Mouse (Mus musculus) hindbrain, postnatal 0 days (tissue): ENCODE measurements around the gene Spem2. TPM values are rescaled to one million over a fixed set of nuclear protein-coding genes. Genes with fewer than 3 reads are reported as not detected.
A peak's percentile ranks its signal among the peaks of the same experiment; 100 is the strongest.

ENCODE experiments used
- ATAC-seq: fragments of 200-750 bp; cut with Nextera tagmentation; 2 replicates; pipeline ENCODE4 v1.8.0; 2017; ENCODE audit warnings: mild to moderate bottlenecking, moderate TSS enrichment, moderate library complexity
- DNase-seq: peaks from one replicate; pipeline ENCODE4 v3.0.0-alpha.2; 2015; ENCODE audit warnings: low spot score
- H3K27ac ChIP-seq: fragments of 300-500 bp; sonication (generic); 2 replicates; pipeline ENCODE4 v1.5.1; 2014; ENCODE audit warnings: mild to moderate bottlenecking
- H3K27me3 ChIP-seq: fragments of 300-500 bp; sonication (generic); 2 replicates; pipeline ENCODE4 v1.6.1; 2014; ENCODE audit warnings: low read length, mixed read lengths; ENCODE audit not compliant: insufficient read depth
- H3K36me3 ChIP-seq: fragments of 300-500 bp; sonication (generic); 2 replicates; pipeline ENCODE4 v1.6.1; 2014; ENCODE audit warnings: low read length, mixed read lengths; ENCODE audit not compliant: insufficient read depth
- H3K4me1 ChIP-seq: fragments of 300-500 bp; sonication (generic); 2 replicates; pipeline ENCODE4 v1.6.1; 2014; ENCODE audit warnings: antibody characterized with exemption, low read length, mixed read lengths; ENCODE audit not compliant: insufficient read depth
- H3K4me2 ChIP-seq: fragments of 300-500 bp; sonication (generic); 2 replicates; pipeline ENCODE4 v1.6.1; 2014; ENCODE audit warnings: low read depth, mild to moderate bottlenecking, low read length, moderate library complexity, mixed read lengths
- H3K4me3 ChIP-seq: fragments of 300-500 bp; sonication (generic); 2 replicates; pipeline ENCODE4 v1.5.1; 2014; ENCODE audit warnings: low read length
- H3K9ac ChIP-seq: fragments of 300-500 bp; sonication (generic); replicated peaks from 2 replicates; pipeline ENCODE4 v1.6.1; 2014; ENCODE audit warnings: mild to moderate bottlenecking, low read length, moderate library complexity, mixed read lengths
- H3K9me3 ChIP-seq: fragments of 300-500 bp; sonication (generic); 2 replicates; pipeline ENCODE4 v1.6.1; 2016; ENCODE audit warnings: low read length, mixed read lengths
- CTCF ChIP-seq: IDR thresholded peaks from 2 replicates; pipeline ENCODE4 v1.5.1; 2016; ENCODE audit warnings: antibody characterized with exemption, control low read depth, low read depth
- WGBS: fragments of 180-500 bp; shearing (Covaris S2); extraction: QIAGEN DNeasy Blood & Tissue Kit; methylation state at CpG from one replicate; pipeline ENCODE4 v1.1.7; 2014; 5-methylcytosine and 5-hydroxymethylcytosine counted together
- polyA plus RNA-seq: library from polyadenylated mRNA; unstranded; fragments of >200 nt; fragmentation: Nextera tagmentation; extraction: Ambion mirVana; gene quantifications from 2 replicates; pipeline ENCODE4 v1.2.1, GENCODE M21; 2015
- total RNA-seq: library from RNA; depleted of rRNA; stranded (reverse); fragments of >200 nt; gene quantifications from 2 replicates; pipeline ENCODE4 v1.2.3, GENCODE M21; 2014; rRNA removed

Gene Spem2
- total and polyA plus RNA-seq, 2 experiments from 2014 or later = not detected

DNA sequence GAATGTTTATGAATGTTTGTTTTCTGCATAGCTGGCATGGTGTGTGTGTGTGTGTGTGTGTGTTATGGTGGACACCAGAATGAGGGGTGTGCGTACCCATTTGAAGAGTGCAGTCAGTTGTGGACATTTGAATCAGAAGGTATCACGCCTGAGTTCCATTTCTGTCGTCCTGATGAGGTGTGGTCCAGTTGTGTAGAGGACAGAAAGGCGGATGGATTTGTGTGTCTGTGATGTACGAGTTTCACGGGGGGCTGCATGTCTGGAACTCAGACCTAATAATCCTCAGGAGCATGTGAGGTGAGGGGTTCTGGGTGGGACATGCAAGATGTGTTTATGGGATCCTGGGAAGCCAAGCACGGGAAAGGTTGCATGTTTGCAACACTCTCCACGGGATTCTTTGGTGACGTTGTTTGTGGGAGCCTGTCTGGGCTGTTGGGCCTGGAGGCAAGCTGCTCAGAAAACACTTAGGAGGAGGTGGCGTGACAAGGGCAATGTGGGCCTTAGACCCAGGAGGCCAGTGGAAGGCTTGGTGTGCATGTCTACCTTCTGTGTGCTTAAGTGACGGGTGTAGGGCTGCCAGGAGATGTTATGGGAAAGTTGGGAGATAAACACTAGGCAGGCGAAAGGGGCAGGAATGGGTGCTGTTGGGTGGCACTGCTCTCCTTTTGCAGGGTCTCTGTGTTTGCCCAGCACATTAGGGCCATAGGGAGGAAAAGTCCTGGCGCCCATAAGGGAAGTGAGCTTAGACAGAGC lies 51.2 kb downstream of the Spem2 start:
- no peak for DNase-seq
- Histone ChIP-seq H3K27ac (peak overlapping the region; percentile 96), H3K9me3 (no peaks in the 10 kb centered on the region), H3K27me3 (no peaks in the 10 kb centered on the region), H3K4me1 (peaks cover 11% of the 10 kb centered on the region; the same call in 1 of the 2 replicates), H3K4me2 (peak overlapping the region; percentile 74), H3K4me3 (peak overlapping the region; percentile 96), H3K9ac (peak overlapping the region; percentile 99), H3K36me3 (no peaks in the 10 kb centered on the region)
- no peak for ATAC-seq
- 58% methylated on average over 13 of the region's 13 CpGs for WGBS
- TF ChIP-seq CTCF = no peak

Other genes starting within 250 kb of the Spem2 start
Only the 30 nearest of the 44 such genes appear.
- 141 and 256 TPM in 2 replicates for gene Mpdu1, start 155.8 kb downstream of the Spem2 start, total RNA-seq
- 122 and 124 TPM in 2 replicates for gene Mpdu1, start 155.8 kb downstream of the Spem2 start, polyA plus RNA-seq
- 6.0 and 7.5 TPM in 2 replicates for gene Cd68, start 152.3 kb downstream of the Spem2 start, total RNA-seq
- gene Cd68, start 152.3 kb downstream of the Spem2 start, polyA plus RNA-seq = 10.5 and 12.0 TPM in 2 replicates
- 696 and 745 TPM in 2 replicates for gene Eif4a1, start 146.0 kb downstream of the Spem2 start, total RNA-seq
- 427 and 463 TPM in 2 replicates for gene Eif4a1, start 146.0 kb downstream of the Spem2 start, polyA plus RNA-seq
- gene Senp3, start 136.4 kb downstream of the Spem2 start, total RNA-seq = 68.6 and 90.4 TPM in 2 replicates
- 69.2 and 69.3 TPM in 2 replicates for gene Senp3, start 136.4 kb downstream of the Spem2 start, polyA plus RNA-seq
- 0.14 and 1.8 TPM in 2 replicates for gene Tnfsf13, start 132.7 kb downstream of the Spem2 start, total RNA-seq
- 0.76 and 0.98 TPM in 2 replicates for gene Tnfsf13, start 132.7 kb downstream of the Spem2 start, polyA plus RNA-seq
- 3.1 and 7.1 TPM in 2 replicates for gene Tnfsf12, start 122.6 kb downstream of the Spem2 start, total RNA-seq
- gene Tnfsf12, start 122.6 kb downstream of the Spem2 start, polyA plus RNA-seq = 5.0 and 6.0 TPM in 2 replicates
- 0.94 and 4.6 TPM in 2 replicates for gene Tnfsfm13, start 122.4 kb downstream of the Spem2 start, total RNA-seq
- gene Tnfsfm13, start 122.4 kb downstream of the Spem2 start, polyA plus RNA-seq = 2.0 and 2.8 TPM in 2 replicates
- 18.3 and 18.8 TPM in 2 replicates for gene Polr2a, start 59.8 kb downstream of the Spem2 start, total RNA-seq
- gene Polr2a, start 59.8 kb downstream of the Spem2 start, polyA plus RNA-seq = 9.1 and 10.5 TPM in 2 replicates
- gene Slc35g3, start 56.5 kb downstream of the Spem2 start, total RNA-seq = 0.72 TPM in 1 of 2 replicates, not detected in the other
- gene Slc35g3, start 56.5 kb downstream of the Spem2 start, polyA plus RNA-seq = 0.11 and 0.15 TPM in 2 replicates
- gene Zbtb4, start 52.6 kb downstream of the Spem2 start, total RNA-seq = 39.2 and 39.9 TPM in 2 replicates
- gene Zbtb4, start 52.6 kb downstream of the Spem2 start, polyA plus RNA-seq = 4.6 and 4.9 TPM in 2 replicates
- 1.5 TPM in 1 of 2 replicates, not detected in the other for gene Chrnb1, start 22.5 kb downstream of the Spem2 start, total RNA-seq
- gene Chrnb1, start 22.5 kb downstream of the Spem2 start, polyA plus RNA-seq = 0.85 and 1.5 TPM in 2 replicates
- 19.1 and 19.2 TPM in 2 replicates for gene Fgf11, start 16.6 kb downstream of the Spem2 start, total RNA-seq
- 3.8 and 4.4 TPM in 2 replicates for gene Fgf11, start 16.6 kb downstream of the Spem2 start, polyA plus RNA-seq
- 0.16 and 0.72 TPM in 2 replicates for gene Tmem102, start 12.8 kb downstream of the Spem2 start, total RNA-seq
- gene Tmem102, start 12.8 kb downstream of the Spem2 start, polyA plus RNA-seq = 1.1 and 1.5 TPM in 2 replicates
- gene Gm39566, start 3.2 kb downstream of the Spem2 start, total RNA-seq = not detected in 2 replicates
- not detected in 2 replicates for gene Gm39566, start 3.2 kb downstream of the Spem2 start, polyA plus RNA-seq
- gene Spem1, start 3.7 kb upstream of the Spem2 start, total RNA-seq = not detected in 2 replicates
- 0.28 and 0.40 TPM in 2 replicates for gene Spem1, start 3.7 kb upstream of the Spem2 start, polyA plus RNA-seq
- gene Nlgn2, start 19.3 kb upstream of the Spem2 start, total RNA-seq = 126 and 130 TPM in 2 replicates
- gene Nlgn2, start 19.3 kb upstream of the Spem2 start, polyA plus RNA-seq = 20.8 and 22.3 TPM in 2 replicates
- gene Tmem256, start 20.0 kb upstream of the Spem2 start, total RNA-seq = 119 and 153 TPM in 2 replicates
- gene Tmem256, start 20.0 kb upstream of the Spem2 start, polyA plus RNA-seq = 435 and 439 TPM in 2 replicates
- 24.7 and 26.3 TPM in 2 replicates for gene Plscr3, start 27.9 kb upstream of the Spem2 start, total RNA-seq
- gene Plscr3, start 27.9 kb upstream of the Spem2 start, polyA plus RNA-seq = 32.2 and 33.4 TPM in 2 replicates
- gene Tnk1, start 40.3 kb upstream of the Spem2 start, total RNA-seq = not detected in 2 replicates
- 0.15 TPM in 1 of 2 replicates, not detected in the other for gene Tnk1, start 40.3 kb upstream of the Spem2 start, polyA plus RNA-seq
- not detected in 2 replicates for gene Tmem95, start 59.6 kb upstream of the Spem2 start, total RNA-seq
- gene Tmem95, start 59.6 kb upstream of the Spem2 start, polyA plus RNA-seq = not detected in 2 replicates
- 1.7 and 2.0 TPM in 2 replicates for gene Kctd11, start 62.9 kb upstream of the Spem2 start, total RNA-seq
- gene Kctd11, start 62.9 kb upstream of the Spem2 start, polyA plus RNA-seq = 1.3 and 1.7 TPM in 2 replicates
- gene Acap1, start 77.1 kb upstream of the Spem2 start, total RNA-seq = 1.5 TPM in 1 of 2 replicates, not detected in the other
- 0.20 and 0.21 TPM in 2 replicates for gene Acap1, start 77.1 kb upstream of the Spem2 start, polyA plus RNA-seq
- gene 2810408A11Rik, start 82.5 kb upstream of the Spem2 start, total RNA-seq = 2.9 and 9.7 TPM in 2 replicates
- gene 2810408A11Rik, start 82.5 kb upstream of the Spem2 start, polyA plus RNA-seq = 6.5 and 8.1 TPM in 2 replicates
- 95.1 and 118 TPM in 2 replicates for gene Neurl4, start 82.6 kb upstream of the Spem2 start, total RNA-seq
- gene Neurl4, start 82.6 kb upstream of the Spem2 start, polyA plus RNA-seq = 11.9 and 13.1 TPM in 2 replicates
- gene Gps2, start 95.4 kb upstream of the Spem2 start, total RNA-seq = 48.1 and 67.6 TPM in 2 replicates
- 60.8 and 65.9 TPM in 2 replicates for gene Gps2, start 95.4 kb upstream of the Spem2 start, polyA plus RNA-seq
- 491 and 500 TPM in 2 replicates for gene Eif5a, start 103.5 kb upstream of the Spem2 start, total RNA-seq
- gene Eif5a, start 103.5 kb upstream of the Spem2 start, polyA plus RNA-seq = 1,157 and 1,160 TPM in 2 replicates
- 23.9 and 31.1 TPM in 2 replicates for gene Ybx2, start 117.3 kb upstream of the Spem2 start, total RNA-seq
- 3.3 and 5.9 TPM in 2 replicates for gene Ybx2, start 117.3 kb upstream of the Spem2 start, polyA plus RNA-seq
- gene Slc2a4, start 129.7 kb upstream of the Spem2 start, total RNA-seq = 9.5 and 12.8 TPM in 2 replicates
- gene Slc2a4, start 129.7 kb upstream of the Spem2 start, polyA plus RNA-seq = 6.1 and 6.5 TPM in 2 replicates
- not detected in 2 replicates for gene Cldn7, start 146.3 kb upstream of the Spem2 start, total RNA-seq
- 0.18 and 0.19 TPM in 2 replicates for gene Cldn7, start 146.3 kb upstream of the Spem2 start, polyA plus RNA-seq
- gene Ctdnep1, start 162.7 kb upstream of the Spem2 start, total RNA-seq = 37.7 and 40.9 TPM in 2 replicates
- 24.7 and 25.0 TPM in 2 replicates for gene Ctdnep1, start 162.7 kb upstream of the Spem2 start, polyA plus RNA-seq